Mouse (Mus musculus) E14TG2a.4 (cell line): ENCODE measurements around the gene Slco4a1.

ENCODE experiments used
- CTCF ChIP-seq: conservative IDR thresholded peaks from 2 replicates; pipeline ENCODE4 v1.5.1; 2014; ENCODE audit warnings: low read length
- NANOG ChIP-seq: IDR thresholded peaks from 2 replicates; pipeline ENCODE4 v1.6.1; 2014; ENCODE audit warnings: borderline replicate concordance, low read length, mixed read lengths

GRCm38 (mm10) chr2:180521437-180522221 lies 65.6 kb downstream of the Slco4a1 start:
- TF ChIP-seq CTCF (no peak), NANOG (no peak)
